Mouse (Mus musculus) liver, embryonic 13.5 days (tissue): ENCODE measurements at regions not wholly inside any gene's neighbourhood (a gene's known extent, or its start where the extent isn't known, plus 50 kb on each side); places are given as distances from the start of the nearest gene placed in this dataset. TPM values are rescaled to one million over a fixed set of nuclear protein-coding genes. Genes with fewer than 3 reads are reported as not detected.

Experiments
- ATAC-seq: fragments of 200-750 bp; cut with Nextera tagmentation; 2 replicates; pipeline ENCODE4 v1.8.0; 2017; ENCODE audit warnings: low read depth, mild to moderate bottlenecking, moderate number of reproducible peaks, moderate library complexity
- DNase-seq: peaks from one replicate; pipeline ENCODE4 v3.0.0; 2022
- H3K27ac ChIP-seq: fragments of 300-500 bp; sonication (generic); 2 replicates; pipeline ENCODE4 v1.5.1; 2015; ENCODE audit warnings: moderate library complexity, mild to moderate bottlenecking, inconsistent platforms
- H3K27me3 ChIP-seq: fragments of 300-500 bp; sonication (generic); 2 replicates; pipeline ENCODE4 v1.6.1; 2015; ENCODE audit warnings: mild to moderate bottlenecking, inconsistent platforms
- H3K36me3 ChIP-seq: fragments of 300-500 bp; sonication (generic); 2 replicates; pipeline ENCODE4 v1.6.1; 2015; ENCODE audit warnings: mild to moderate bottlenecking, inconsistent platforms
- H3K4me1 ChIP-seq: fragments of 300-500 bp; sonication (generic); replicated peaks from 2 replicates; pipeline ENCODE4 v1.6.1; 2015; ENCODE audit warnings: inconsistent platforms
- H3K4me2 ChIP-seq: fragments of 300-500 bp; sonication (generic); 2 replicates; pipeline ENCODE4 v1.6.1; 2015; ENCODE audit warnings: inconsistent platforms, mild to moderate bottlenecking, moderate library complexity
- H3K4me3 ChIP-seq: fragments of 300-500 bp; sonication (generic); replicated peaks from 2 replicates; pipeline ENCODE4 v1.5.1; 2015; ENCODE audit warnings: mild to moderate bottlenecking, inconsistent platforms
- H3K9ac ChIP-seq: fragments of 300-500 bp; sonication (generic); 2 replicates; pipeline ENCODE4 v1.6.1; 2015; ENCODE audit warnings: mild to moderate bottlenecking, inconsistent platforms
- H3K9me3 ChIP-seq: fragments of 300-500 bp; sonication (generic); replicated peaks from 2 replicates; pipeline ENCODE4 v1.6.1; 2016; ENCODE audit warnings: inconsistent platforms
- WGBS: fragments of 180-500 bp; shearing (Covaris S2); methylation state at CpG from one replicate; pipeline ENCODE4 v1.1.7; 2015; ENCODE audit not compliant: insufficient replicate concordance; 5-methylcytosine and 5-hydroxymethylcytosine counted together
- microRNA-seq: library from miRNA; unstranded; fragments of <30 nt; microRNA quantifications from one replicate; pipeline ENCODE4, GENCODE M21; 2016

GRCm38 (mm10) chr6:73366626-73367025, 102.8 kb downstream of the 4931417E11Rik start:
- Histone ChIP-seq H3K27me3 (peaks cover 11% of the 10 kb centered on the region), H3K4me2 (no peak overlapping the region), H3K9ac (no peak overlapping the region), H3K4me3 (no peak overlapping the region), H3K27ac (no peak overlapping the region), H3K9me3 (no peaks in the 10 kb centered on the region), H3K36me3 (no peaks in the 10 kb centered on the region), H3K4me1 (no peaks in the 10 kb centered on the region)
- DNase-seq (no peak), ATAC-seq (no peak)
- 68% methylated on average over 2 of the region's 2 CpGs for WGBS

GRCm38 (mm10) chr6:73365306-73365705, 104.2 kb downstream of the 4931417E11Rik start:
- H3K27me3 ChIP-seq = peaks cover 11% of the 10 kb centered on the region
- WGBS = 71% methylated on average over 9 of the region's 9 CpGs
- no peaks in the 10 kb centered on the region for H3K4me1 ChIP-seq
- no peak overlapping the region for H3K27ac ChIP-seq
- no peak overlapping the region for H3K4me2 ChIP-seq
- H3K9me3 ChIP-seq = no peaks in the 10 kb centered on the region
- H3K4me3 ChIP-seq = no peak overlapping the region
- DNase-seq (no peak), ATAC-seq (no peak)
- H3K36me3 ChIP-seq = no peaks in the 10 kb centered on the region
- H3K9ac ChIP-seq = no peak overlapping the region

- 58% methylated on average over 6 of the region's 6 CpGs for WGBS
Measured at GRCm38 (mm10) chr6:73334995-73335394, 86.8 kb downstream of the Suclg1 start.

GRCm38 (mm10) chr6:73329666-73330065, 81.5 kb downstream of the Suclg1 start:
- no peaks in the 10 kb centered on the region for H3K9me3 ChIP-seq
- no peak overlapping the region for H3K4me3 ChIP-seq
- H3K4me1 ChIP-seq = no peaks in the 10 kb centered on the region
- DNase-seq = no peak
- H3K9ac ChIP-seq = no peak overlapping the region
- H3K4me2 ChIP-seq = no peak overlapping the region
- H3K27ac ChIP-seq = no peak overlapping the region
- no peak for ATAC-seq
- H3K36me3 ChIP-seq = no peaks in the 10 kb centered on the region
- H3K27me3 ChIP-seq = no peaks in the 10 kb centered on the region
- 77% methylated on average over 11 of the region's 11 CpGs for WGBS

More at GRCm38 (mm10) chr6:73334995-73335394, 86.8 kb downstream of the Suclg1 start:
- H3K4me3 ChIP-seq = no peak overlapping the region
- ATAC-seq = no peak
- H3K27ac ChIP-seq = no peak overlapping the region
- H3K36me3 ChIP-seq = no peaks in the 10 kb centered on the region
- no peaks in the 10 kb centered on the region for H3K9me3 ChIP-seq
- no peak overlapping the region for H3K4me2 ChIP-seq
- no peaks in the 10 kb centered on the region for H3K4me1 ChIP-seq
- no peak for DNase-seq
- H3K27me3 ChIP-seq = no peaks in the 10 kb centered on the region
- no peak overlapping the region for H3K9ac ChIP-seq

Small RNA genes in the stretch of these regions (microRNA-seq; reads per million reads assigned to microRNA genes)
- gene Gm24370 = not detected
